Mouse (Mus musculus): ENCODE results near the gene Psmd9. TPM values are rescaled to one million over a fixed set of nuclear protein-coding genes. Genes with fewer than 3 reads are reported as not detected.

Psmd9 gene
- total RNA-seq, 2 experiments from 2014 or later = 20.7 to 21.1 TPM

DNA sequence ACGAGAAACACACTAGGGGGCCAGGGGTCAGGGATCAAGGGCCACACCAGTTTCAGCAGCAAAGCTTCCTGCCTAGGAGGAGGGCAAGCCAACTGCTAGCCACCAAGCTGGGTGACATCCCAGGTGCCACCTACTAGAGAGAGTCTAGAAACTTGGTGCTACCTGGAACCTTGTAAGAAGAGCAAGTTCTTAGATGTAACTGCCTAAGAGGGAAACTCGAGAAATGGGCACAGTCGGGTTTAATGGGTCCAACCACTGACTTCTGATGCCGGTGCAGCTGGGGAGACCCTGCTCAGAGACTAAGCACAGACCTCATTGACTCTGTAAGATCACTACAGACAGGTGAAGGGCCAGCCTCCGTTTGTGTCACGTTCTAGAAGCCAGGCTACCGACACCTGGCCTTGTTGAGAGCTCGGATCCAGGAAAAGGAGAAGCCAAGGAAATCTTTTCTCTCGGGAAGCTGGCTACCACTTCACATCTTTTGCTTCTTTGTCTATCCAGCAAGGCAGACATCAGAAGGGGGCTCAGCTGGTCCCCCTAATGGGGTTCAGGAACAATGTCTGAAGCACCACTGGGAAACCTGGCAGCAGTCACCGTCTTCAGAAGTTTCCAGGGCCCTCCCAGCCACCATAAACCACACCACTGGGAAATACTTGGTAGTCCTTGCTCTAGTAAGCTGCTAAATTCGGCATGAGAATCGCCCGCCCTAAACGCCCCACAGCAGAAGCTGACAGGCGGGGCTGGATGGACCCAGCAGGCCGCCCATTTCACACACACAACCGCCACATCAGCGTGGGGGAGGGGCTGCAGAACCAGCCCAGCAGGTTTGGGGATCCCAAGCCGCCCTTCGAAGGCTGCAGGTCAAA lies 31.9 kb upstream of the Psmd9 start:
- peak; percentile 80 for DNase-seq (ENCODE audit: low spot score in 2 of 2)

DNA sequence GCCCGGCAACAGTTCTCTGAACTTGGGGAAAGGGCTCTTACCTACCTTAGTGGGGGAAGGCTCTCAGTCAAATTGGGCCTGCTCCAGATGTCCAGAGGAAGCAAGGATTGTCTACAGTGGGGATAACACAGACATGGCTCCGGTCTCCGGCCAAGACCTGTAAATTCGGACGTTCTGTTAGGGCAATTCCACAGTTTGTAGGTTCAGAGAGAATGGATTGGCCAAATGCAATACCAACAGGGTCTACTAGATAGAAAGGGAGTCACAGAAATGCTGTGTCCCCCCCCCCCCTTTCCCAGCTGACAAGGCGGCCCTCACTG lies 31.3 kb upstream of the Psmd9 start:
- DNase-seq (ENCODE audit: low spot score in 2 of 2) = no peak

DNA sequence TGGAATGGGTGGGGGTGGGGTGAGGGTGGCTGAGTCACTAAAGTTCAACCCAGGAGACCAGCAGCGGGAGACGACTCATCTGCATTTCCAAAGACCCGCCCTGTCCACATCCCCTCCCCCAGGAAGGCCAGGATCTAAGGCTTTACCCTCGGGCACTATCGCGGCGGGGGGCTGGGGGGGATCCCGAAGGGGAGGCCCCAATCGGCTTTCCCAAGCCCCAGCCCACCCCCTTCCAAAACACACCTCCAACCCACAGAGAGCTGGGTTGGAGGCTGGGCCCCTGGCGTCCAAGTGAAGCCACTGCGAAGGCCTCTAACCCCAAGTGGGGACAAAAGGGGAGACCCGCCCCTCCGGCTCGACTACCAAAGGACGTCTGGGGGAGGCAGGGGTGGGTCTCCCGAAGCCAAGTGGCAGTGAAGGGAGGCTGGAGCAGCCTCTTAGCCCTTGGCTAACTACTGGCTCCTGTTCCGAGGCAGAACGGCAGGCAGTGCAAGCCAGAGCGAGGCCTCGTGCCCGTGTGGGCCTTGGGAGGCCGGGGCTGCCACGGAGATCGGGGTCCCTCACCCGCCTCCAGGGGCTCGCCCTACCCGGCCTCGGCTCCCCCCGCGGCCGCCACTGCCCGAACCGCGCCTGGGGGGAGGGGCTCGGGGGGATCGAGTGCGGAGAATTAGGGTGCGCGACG lies 30.8 kb upstream of the Psmd9 start:
- peak; percentile 70 to 71 for DNase-seq (ENCODE audit: low spot score in 2 of 2)

DNA sequence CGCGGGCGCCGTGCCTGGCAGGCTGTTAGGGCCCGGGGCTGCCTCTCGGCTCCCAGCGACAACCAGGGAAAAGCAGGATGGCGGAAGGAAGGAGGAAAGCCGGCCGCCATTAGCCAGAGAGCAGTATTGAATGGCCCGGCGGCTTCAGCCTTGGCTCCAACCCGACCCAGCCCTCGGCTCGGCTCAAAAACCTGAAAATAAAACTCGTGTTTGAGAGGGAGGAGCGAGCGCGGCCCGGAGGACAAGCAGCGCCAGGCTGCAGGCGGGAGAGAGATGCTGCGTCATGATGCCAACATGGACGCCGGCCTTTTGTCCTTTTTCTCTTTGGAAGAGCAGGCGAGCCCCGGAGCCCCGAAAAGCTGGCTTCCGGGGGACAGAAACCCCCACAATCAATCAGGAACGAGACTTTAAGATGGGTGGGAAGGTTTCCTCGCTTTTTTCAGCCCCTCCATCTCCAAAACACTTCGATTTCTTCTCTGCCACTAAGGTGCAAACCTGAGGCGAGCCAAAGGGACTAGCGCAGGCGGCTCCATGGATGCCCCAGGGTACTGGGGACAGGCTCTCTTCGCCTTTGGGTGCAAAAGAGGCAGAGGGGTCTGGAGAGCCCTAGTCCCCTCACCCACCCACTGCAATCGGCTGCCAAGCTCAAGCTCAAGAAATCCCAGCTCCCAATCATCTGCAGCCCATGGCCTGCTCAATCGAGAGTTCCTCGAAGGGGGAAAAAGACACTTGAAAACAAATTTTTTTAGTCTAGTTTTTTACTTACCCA lies 30.1 kb upstream of the Psmd9 start:
- DNase-seq (ENCODE audit: low spot score in 2 of 2) = peak; percentile 81 to 82

GRCm38 (mm10) chr5:123139722-123140627 lies 29.2 kb upstream of the Psmd9 start:
- peak; percentile 35 to 44 for DNase-seq (ENCODE audit: low spot score in 2 of 2)

DNA sequence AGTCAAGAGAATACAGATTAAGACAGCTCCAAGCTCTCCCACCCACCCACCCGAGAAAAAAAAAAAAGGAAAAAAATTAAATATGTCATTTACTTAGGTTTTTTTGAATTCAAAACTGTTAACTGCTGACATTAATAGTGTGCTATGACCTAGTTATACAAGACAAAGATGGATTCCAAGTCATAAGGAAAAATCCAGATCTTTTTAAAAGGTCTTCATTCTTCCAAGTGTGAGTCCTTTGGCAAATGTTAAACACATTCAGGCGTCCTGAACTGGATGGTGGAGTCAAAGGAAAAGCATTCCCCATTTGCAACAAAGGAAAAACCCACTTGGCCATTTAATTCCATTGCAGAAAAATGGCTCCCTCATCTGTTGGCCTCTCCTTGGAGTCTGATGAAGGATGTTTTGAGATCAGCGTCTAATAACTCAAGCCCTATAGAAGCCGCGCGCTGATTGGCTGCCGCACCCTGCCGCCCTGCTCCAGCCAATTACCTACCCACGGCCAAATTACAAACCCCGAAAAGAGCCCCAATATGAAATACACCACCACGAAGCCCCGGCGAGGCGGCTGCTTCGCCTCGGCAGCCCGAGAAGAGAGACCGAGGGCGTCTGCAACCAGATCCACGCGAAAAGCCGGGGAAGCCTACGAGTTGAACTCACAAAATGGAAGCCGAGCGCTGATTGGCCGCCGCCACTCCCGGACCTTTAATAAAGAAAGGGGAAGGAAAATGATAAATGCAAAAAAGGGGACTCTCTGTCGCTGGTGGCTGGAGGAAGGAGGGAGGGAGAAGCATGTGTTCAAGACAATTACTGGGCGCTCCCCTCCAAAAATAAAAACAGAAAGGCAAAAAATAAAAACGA lies 28.3 kb upstream of the Psmd9 start:
- DNase-seq (ENCODE audit: low spot score in 2 of 2) = peak; percentile 87 to 91

- peak; percentile 62 to 65 for DNase-seq (ENCODE audit: low spot score in 2 of 2)
These were observed 27.6 kb upstream of the Psmd9 start for GRCm38 (mm10) chr5:123141555-123142160.

- DNase-seq (ENCODE audit: low spot score in 2 of 2) = peak; percentile 50 to 66
These were observed 26.8 kb upstream of the Psmd9 start, which contains the start of gene Setd1b for GRCm38 (mm10) chr5:123142161-123143157. TSS of gene Setd1b (plus strand) at chr5:123142193.

DNA sequence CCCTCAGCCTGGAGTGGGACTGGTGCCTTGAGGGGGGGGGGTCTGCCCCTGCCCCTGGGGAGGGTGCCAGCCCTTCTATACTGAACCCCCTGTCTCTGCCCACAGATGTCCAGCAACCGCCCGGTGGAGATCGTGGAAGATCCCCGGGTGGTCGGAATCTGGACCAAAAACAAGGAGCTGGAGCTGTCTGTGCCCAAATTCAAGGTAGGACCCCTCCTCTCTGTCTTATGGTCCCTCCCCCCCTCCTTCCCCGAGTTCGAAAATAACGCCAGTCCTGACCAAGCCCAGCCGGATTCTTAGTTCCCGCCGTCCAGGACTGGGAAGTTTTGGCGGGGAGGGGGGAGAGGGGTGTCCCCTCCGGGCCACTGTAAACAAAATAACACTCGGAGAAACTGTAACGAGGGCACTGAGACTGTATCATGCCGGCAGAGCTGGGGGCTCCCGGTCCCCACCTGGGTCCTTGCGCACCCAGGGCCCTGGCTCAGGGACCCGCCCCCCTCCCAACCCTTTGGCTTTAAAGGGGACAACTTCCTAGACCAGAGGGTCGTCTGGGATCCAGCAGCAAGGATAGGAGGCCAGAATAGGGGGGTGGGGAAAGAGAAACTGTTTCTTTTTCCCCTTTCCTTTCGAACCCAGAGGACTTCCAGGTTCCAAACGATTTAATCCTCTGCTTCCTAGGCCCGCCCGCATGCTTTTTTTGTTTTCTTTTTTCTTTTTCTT lies 25.8 kb upstream of the Psmd9 start:
- DNase-seq (ENCODE audit: low spot score in 2 of 2) = peak in 1 of 2 experiments; percentile 30

GRCm38 (mm10) chr5:123143971-123144745 lies 25.1 kb upstream of the Psmd9 start:
- no peak for DNase-seq (ENCODE audit: low spot score in 2 of 2)

GRCm38 (mm10) chr5:123144746-123145590 lies 24.2 kb upstream of the Psmd9 start:
- DNase-seq (ENCODE audit: low spot score in 2 of 2) = no peak

- DNase-seq (ENCODE audit: low spot score in 2 of 2) = no peak
These were observed 22.9 kb upstream of the Psmd9 start for GRCm38 (mm10) chr5:123146357-123146756.

GRCm38 (mm10) chr5:123147569-123147968 lies 21.6 kb upstream of the Psmd9 start:
- no peak for DNase-seq (ENCODE audit: low spot score in 2 of 2)

- no peak for DNase-seq (ENCODE audit: low spot score in 2 of 2)
These were observed 21.0 kb upstream of the Psmd9 start for GRCm38 (mm10) chr5:123148073-123148722.
